9 mouse cellular contexts compared by ENCODE assay signal in the genomic region with DNA sequence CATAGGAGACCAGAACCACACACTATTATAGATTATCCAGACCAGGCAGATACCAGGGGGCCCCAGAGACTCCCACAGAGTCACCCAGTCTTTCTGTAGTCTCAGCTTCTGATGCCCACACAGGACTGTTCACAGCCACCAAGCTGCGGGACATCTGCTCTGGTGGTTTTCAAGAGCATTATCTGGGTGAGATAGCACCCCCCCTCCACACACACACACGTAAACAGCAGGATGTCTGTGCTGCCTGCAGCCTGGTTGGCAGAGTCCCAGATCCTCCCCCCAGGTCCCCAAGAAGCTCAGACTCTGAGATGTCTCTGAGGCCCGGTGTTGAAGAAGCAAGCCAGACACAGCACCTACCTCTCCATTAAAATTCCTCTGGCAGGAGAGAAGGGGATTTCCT. TPM values are rescaled to one million over a fixed set of nuclear protein-coding genes. Genes with fewer than 3 reads are reported as not detected.
A peak's percentile ranks its signal among the peaks of the same experiment; 100 is the strongest.
DNase-seq lines count a peak whose midpoint lies in the region; ATAC-seq and TF ChIP-seq lines count a peak whose summit lies in the region.
"Had no signal": no experiment of that assay in that cellular context is flagged by ENCODE, and none has a peak within 500 bp of the region (broad histone marks: within the 10 kb centered on the region; RNA-seq: fewer than 3 reads in every experiment).

No protein-coding gene starts in this region.

- TF ChIP-seq CTCF in cerebellum, adult 2 months (IDR thresholded peaks at IDR 0.05; ENCODE audit: borderline replicate concordance, insufficient read depth, low read depth, low read length): 0 out of 2 replicates have a peak, but pooled peaks have one; percentile 10

- ATAC-seq in embryonic facial prominence, embryonic 12.5 days (ENCODE audit: insufficient number of reproducible peaks, insufficient read depth, low FRiP score, low TSS enrichment): no peak
- ATAC-seq in megakaryocyte-erythroid progenitor cell, adult 5-6 weeks (replicated peaks; ENCODE audit: low FRiP score, low TSS enrichment, poor library complexity, severe bottlenecking): peak; percentile 56

- no peak overlapping the region for H3K9ac ChIP-seq in embryonic facial prominence, embryonic 12.5 days

- H3K27ac ChIP-seq in cerebellum, adult 2 months (ENCODE audit: insufficient read depth, low read length): peak overlapping the region; percentile 66
- 0 out of 2 replicates have a peak overlapping the region, but pooled peaks have one; percentile 30 for H3K27ac ChIP-seq in embryonic facial prominence, embryonic 12.5 days

- no peak overlapping the region for H3K4me2 ChIP-seq in embryonic facial prominence, embryonic 12.5 days (replicated peaks)

- no peak for TF ChIP-seq POLR2A in cerebellum, adult 2 months (IDR thresholded peaks at IDR 0.05; ENCODE audit: borderline replicate concordance, insufficient read depth, low read length)

- H3K9me3 ChIP-seq in embryonic facial prominence, embryonic 12.5 days: no peaks in the 10 kb centered on the region

- 10% methylated on average over 3 of the region's 3 CpGs for WGBS in cerebellum, adult 2 months
- 44% methylated on average over 3 of the region's 3 CpGs for WGBS in embryonic facial prominence, embryonic 12.5 days

- H3K27me3 ChIP-seq in cerebellum, adult 2 months (ENCODE audit: control insufficient read depth, insufficient read depth, low read length): no peaks in the 10 kb centered on the region
- no peaks in the 10 kb centered on the region for H3K27me3 ChIP-seq in embryonic facial prominence, embryonic 12.5 days

- no peak overlapping the region for H3K4me3 ChIP-seq in cerebellum, adult 2 months (replicated peaks; ENCODE audit: insufficient read depth, low read depth, low read length)
- no peak overlapping the region for H3K4me3 ChIP-seq in embryonic facial prominence, embryonic 12.5 days

- no peaks in the 10 kb centered on the region for H3K36me3 ChIP-seq in embryonic facial prominence, embryonic 12.5 days

- H3K4me1 ChIP-seq in cerebellum, adult 2 months (ENCODE audit: control insufficient read depth, insufficient read depth, low read length): peaks cover 34% of the 10 kb centered on the region
- H3K4me1 ChIP-seq in embryonic facial prominence, embryonic 12.5 days: peaks cover 33% of the 10 kb centered on the region

- DNase-seq in cerebellum, adult 2 months: no peak
- no peak for DNase-seq in cerebellum, postnatal 4 days (ENCODE audit: low spot score in 2 of 2)
- DNase-seq in layer of hippocampus, adult 9-11 months: peak; percentile 85
- DNase-seq in layer of hippocampus, postnatal 25 days (ENCODE audit: extremely low spot score in 1 of 2, low spot score in 1 of 2): no peak
- no peak for DNase-seq in yolk sac, embryonic 10.5 days (ENCODE audit: low spot score)
- no peak for DNase-seq in adrenal gland, postnatal 14 days

RNA-seq across cellular contexts. Expression of gene Mybph, which starts 2.3 kb away (rescaled TPM):
- 0.14 and 0.18 TPM in 2 replicates for polyA plus RNA-seq in cerebellum, adult 2 months (2012; rRNA removed)
- under 1 TPM; 0.17 to 0.19 TPM for total RNA-seq in layer of hippocampus, postnatal 25 days (2021)
- 19.9 and 28.3 TPM in 2 replicates for polyA plus RNA-seq in embryonic facial prominence, embryonic 12.5 days (2016; fragmentation: Nextera tagmentation; extraction: Ambion mirVana)
- not detected in 2 replicates for total RNA-seq in megakaryocyte-erythroid progenitor cell, adult 5-6 weeks (2014; fragmentation: Nextera tagmentation)
- total RNA-seq in megakaryocyte-erythroid progenitor cell, adult 5-6 weeks (2017): not detected in 2 replicates
- not detected in 2 replicates for total RNA-seq in adrenal gland, postnatal 14 days (2021)
- total RNA-seq: left cerebral cortex, postnatal 10 days had no signal

RNA-seq across cellular contexts. Expression of gene Chil1, which starts 13.6 kb away (rescaled TPM):
- 19.8 and 24.2 TPM in 2 replicates for polyA plus RNA-seq in cerebellum, adult 2 months (2012; rRNA removed)
- total RNA-seq in layer of hippocampus, postnatal 25 days (2021): 10 to 100 TPM in 1 of 2 experiments, 1 to 10 TPM in 1; 7.3 to 10.8 TPM
- polyA plus RNA-seq in embryonic facial prominence, embryonic 12.5 days (2016; fragmentation: Nextera tagmentation; extraction: Ambion mirVana): 1.9 and 3.6 TPM in 2 replicates
- total RNA-seq in megakaryocyte-erythroid progenitor cell, adult 5-6 weeks (2014; fragmentation: Nextera tagmentation): 0.77 TPM in 1 of 2 replicates, not detected in the other
- 0.84 and 2.4 TPM in 2 replicates for total RNA-seq in megakaryocyte-erythroid progenitor cell, adult 5-6 weeks (2017)
- total RNA-seq in adrenal gland, postnatal 14 days (2021): 1.1 and 1.2 TPM in 2 replicates

RNA-seq across cellular contexts. Expression of gene Adora1, which starts 39.7 kb away (rescaled TPM):
- 154 and 160 TPM in 2 replicates for polyA plus RNA-seq in cerebellum, adult 2 months (2012; rRNA removed)
- 100 to 1,000 TPM; 224 to 230 TPM for total RNA-seq in layer of hippocampus, postnatal 25 days (2021)
- polyA plus RNA-seq in embryonic facial prominence, embryonic 12.5 days (2016; fragmentation: Nextera tagmentation; extraction: Ambion mirVana): 1.7 and 2.1 TPM in 2 replicates
- total RNA-seq in megakaryocyte-erythroid progenitor cell, adult 5-6 weeks (2014; fragmentation: Nextera tagmentation): not detected in 2 replicates
- total RNA-seq in megakaryocyte-erythroid progenitor cell, adult 5-6 weeks (2017): not detected in 2 replicates
- total RNA-seq in adrenal gland, postnatal 14 days (2021): 78.9 and 91.9 TPM in 2 replicates

Comparison
In these comparisons a context has a peak if more than half of its experiments do, and no peak if none do; other contexts are left out.
1. RNA of gene Adora1, which starts 39.7 kb away (total RNA-seq): 224 to 230 TPM in layer of hippocampus, postnatal 25 days and 78.9 to 91.9 TPM in adrenal gland, postnatal 14 days; not detected in megakaryocyte-erythroid progenitor cell, adult 5-6 weeks; every median in the first group is over 10 times any median in the second.